Mouse (Mus musculus): ENCODE measurements around the gene H2-T23. TPM values are rescaled to one million over a fixed set of nuclear protein-coding genes. Genes with fewer than 3 reads are reported as not detected.

Gene H2-T23
- polyA plus RNA-seq, 1 experiment from 2014 or later, result 10.6 TPM

- 92% methylated on average over 12 of the region's 12 CpGs for WGBS
- Histone ChIP-seq H3K36me3 (ENCODE audit: control insufficient read depth, insufficient read depth, low read length) (no peaks in the 10 kb centered on the region), H3K4me3 (ENCODE audit: low read depth, low read length) (no peak overlapping the region), H3K9me3 (ENCODE audit: control insufficient read depth, low read depth, low read length) (no peaks in the 10 kb centered on the region; the same call in 1 of the 2 replicates), H3K9ac (replicated peaks; ENCODE audit: low read depth, low read length) (no peak overlapping the region), H3K27me3 (ENCODE audit: control insufficient read depth, insufficient read depth, low read length) (no peaks in the 10 kb centered on the region), H3K27ac (ENCODE audit: low read length) (no peak overlapping the region), H3K4me2 (replicated peaks; ENCODE audit: low read depth, low read length) (no peak overlapping the region), H3K4me1 (ENCODE audit: control insufficient read depth, insufficient read depth, low read length) (peaks cover 8% of the 10 kb centered on the region; the same call in 1 of the 2 replicates)
- no peak for ATAC-seq (ENCODE audit: insufficient number of reproducible peaks, insufficient read depth, low FRiP score, low read depth)
Observed at GRCm38 (mm10) chr17:36001121-36001897, 31.3 kb downstream of the H2-T23 start.

- no peak for ATAC-seq (ENCODE audit: insufficient number of reproducible peaks, insufficient read depth, low FRiP score, low read depth)
- Histone ChIP-seq H3K4me1 (ENCODE audit: control insufficient read depth, insufficient read depth, low read length) (peaks cover 8% of the 10 kb centered on the region; the same call in 1 of the 2 replicates), H3K9ac (replicated peaks; ENCODE audit: low read depth, low read length) (no peak overlapping the region), H3K36me3 (ENCODE audit: control insufficient read depth, insufficient read depth, low read length) (no peaks in the 10 kb centered on the region), H3K9me3 (ENCODE audit: control insufficient read depth, low read depth, low read length) (no peaks in the 10 kb centered on the region), H3K4me2 (replicated peaks; ENCODE audit: low read depth, low read length) (no peak overlapping the region), H3K4me3 (ENCODE audit: low read depth, low read length) (no peak overlapping the region), H3K27me3 (ENCODE audit: control insufficient read depth, insufficient read depth, low read length) (no peaks in the 10 kb centered on the region), H3K27ac (ENCODE audit: low read length) (no peak overlapping the region)
- 77% methylated on average over 4 of the region's 4 CpGs for WGBS
Observed at GRCm38 (mm10) chr17:36000349-36000748, 32.3 kb downstream of the H2-T23 start.

GRCm38 (mm10) chr17:35999356-35999755, 33.3 kb downstream of the H2-T23 start:
- 88% methylated on average over 7 of the region's 7 CpGs for WGBS
- no peak overlapping the region for H3K4me3 ChIP-seq (ENCODE audit: low read depth, low read length)
- no peak overlapping the region for H3K4me2 ChIP-seq (replicated peaks; ENCODE audit: low read depth, low read length)
- H3K27me3 ChIP-seq (ENCODE audit: control insufficient read depth, insufficient read depth, low read length), result no peaks in the 10 kb centered on the region
- no peaks in the 10 kb centered on the region for H3K36me3 ChIP-seq (ENCODE audit: control insufficient read depth, insufficient read depth, low read length)
- H3K27ac ChIP-seq (ENCODE audit: low read length), result no peak overlapping the region
- H3K9me3 ChIP-seq (ENCODE audit: control insufficient read depth, low read depth, low read length), result no peaks in the 10 kb centered on the region
- ATAC-seq (ENCODE audit: insufficient number of reproducible peaks, insufficient read depth, low FRiP score, low read depth), result no peak
- peaks cover 13% of the 10 kb centered on the region; the same call in 1 of the 2 replicates for H3K4me1 ChIP-seq (ENCODE audit: control insufficient read depth, insufficient read depth, low read length)
- no peak overlapping the region for H3K9ac ChIP-seq (replicated peaks; ENCODE audit: low read depth, low read length)

GRCm38 (mm10) chr17:35998545-35999305, 33.9 kb downstream of the H2-T23 start:
- Histone ChIP-seq H3K27me3 (ENCODE audit: control insufficient read depth, insufficient read depth, low read length) (no peaks in the 10 kb centered on the region), H3K9me3 (ENCODE audit: control insufficient read depth, low read depth, low read length) (no peaks in the 10 kb centered on the region), H3K4me3 (ENCODE audit: low read depth, low read length) (no peak overlapping the region), H3K27ac (ENCODE audit: low read length) (no peak overlapping the region), H3K4me1 (ENCODE audit: control insufficient read depth, insufficient read depth, low read length) (peaks cover 13% of the 10 kb centered on the region; the same call in 1 of the 2 replicates), H3K9ac (replicated peaks; ENCODE audit: low read depth, low read length) (no peak overlapping the region), H3K4me2 (replicated peaks; ENCODE audit: low read depth, low read length) (no peak overlapping the region), H3K36me3 (ENCODE audit: control insufficient read depth, insufficient read depth, low read length) (no peaks in the 10 kb centered on the region)
- ATAC-seq (ENCODE audit: insufficient number of reproducible peaks, insufficient read depth, low FRiP score, low read depth), result no peak
- WGBS, result 84% methylated on average over 6 of the region's 6 CpGs

- Histone ChIP-seq H3K27me3 (ENCODE audit: control insufficient read depth, insufficient read depth, low read length) (no peaks in the 10 kb centered on the region), H3K4me2 (replicated peaks; ENCODE audit: low read depth, low read length) (no peak overlapping the region), H3K9me3 (ENCODE audit: control insufficient read depth, low read depth, low read length) (no peaks in the 10 kb centered on the region), H3K9ac (replicated peaks; ENCODE audit: low read depth, low read length) (no peak overlapping the region), H3K4me3 (ENCODE audit: low read depth, low read length) (no peak overlapping the region), H3K4me1 (ENCODE audit: control insufficient read depth, insufficient read depth, low read length) (peaks cover 13% of the 10 kb centered on the region; the same call in 1 of the 2 replicates), H3K27ac (ENCODE audit: low read length) (no peak overlapping the region), H3K36me3 (ENCODE audit: control insufficient read depth, insufficient read depth, low read length) (no peaks in the 10 kb centered on the region)
- WGBS, result 58% methylated on average over 12 of the region's 12 CpGs
- no peak for ATAC-seq (ENCODE audit: insufficient number of reproducible peaks, insufficient read depth, low FRiP score, low read depth)
Observed at GRCm38 (mm10) chr17:35997713-35998510, 34.7 kb downstream of the H2-T23 start.

- H3K4me2 ChIP-seq (replicated peaks; ENCODE audit: low read depth, low read length), result no peak overlapping the region
- H3K36me3 ChIP-seq (ENCODE audit: control insufficient read depth, insufficient read depth, low read length), result no peaks in the 10 kb centered on the region
- no peak overlapping the region for H3K9ac ChIP-seq (replicated peaks; ENCODE audit: low read depth, low read length)
- H3K9me3 ChIP-seq (ENCODE audit: control insufficient read depth, low read depth, low read length), result no peaks in the 10 kb centered on the region
- H3K27ac ChIP-seq (ENCODE audit: low read length), result no peak overlapping the region
- peaks cover 16% of the 10 kb centered on the region; the same call in 1 of the 2 replicates for H3K4me1 ChIP-seq (ENCODE audit: control insufficient read depth, insufficient read depth, low read length)
- ATAC-seq (ENCODE audit: insufficient number of reproducible peaks, insufficient read depth, low FRiP score, low read depth), result peak; percentile 60; the same call in 1 of the 2 replicates
- H3K4me3 ChIP-seq (ENCODE audit: low read depth, low read length), result no peak overlapping the region
- WGBS, result 3% methylated on average over 11 of the region's 11 CpGs
- H3K27me3 ChIP-seq (ENCODE audit: control insufficient read depth, insufficient read depth, low read length), result no peaks in the 10 kb centered on the region
Observed at GRCm38 (mm10) chr17:35996949-35997348, 35.7 kb downstream of the H2-T23 start.

GRCm38 (mm10) chr17:35994879-35995240, 37.8 kb downstream of the H2-T23 start:
- Histone ChIP-seq H3K27me3 (ENCODE audit: control insufficient read depth, insufficient read depth, low read length) (no peaks in the 10 kb centered on the region), H3K27ac (ENCODE audit: low read length) (no peak overlapping the region)
- 3% methylated on average over 14 of the region's 14 CpGs for WGBS

More at GRCm38 (mm10) chr17:35994879-35995240, 37.8 kb downstream of the H2-T23 start:
- H3K36me3 ChIP-seq (ENCODE audit: control insufficient read depth, insufficient read depth, low read length), result no peaks in the 10 kb centered on the region
- no peaks in the 10 kb centered on the region for H3K9me3 ChIP-seq (ENCODE audit: control insufficient read depth, low read depth, low read length)
- H3K4me1 ChIP-seq (ENCODE audit: control insufficient read depth, insufficient read depth, low read length), result peaks cover 17% of the 10 kb centered on the region; the same call in 1 of the 2 replicates
- no peak for ATAC-seq (ENCODE audit: insufficient number of reproducible peaks, insufficient read depth, low FRiP score, low read depth)
- H3K4me3 ChIP-seq (ENCODE audit: low read depth, low read length), result peak overlapping the region; percentile 52
- H3K4me2 ChIP-seq (replicated peaks; ENCODE audit: low read depth, low read length), result peak overlapping the region; percentile 75
- H3K9ac ChIP-seq (replicated peaks; ENCODE audit: low read depth, low read length), result peak overlapping the region; percentile 52
